Mouse (Mus musculus): Measurements from ENCODE around the gene Igflr1. TPM values are rescaled to one million over a fixed set of nuclear protein-coding genes. Genes with fewer than 3 reads are reported as not detected.

Gene Igflr1
- polyA plus RNA-seq (2017; shearing (Covaris generic)), result 100 to 1,000 TPM; 210 to 244 TPM

GRCm38 (mm10) chr7:30564970-30565571, at the start of gene Igflr1:
Gene Igflr1 (plus strand): TSS chr7:30565427.
- ATAC-seq, result peak; percentile 50

GRCm38 (mm10) chr7:30518325-30518724, 46.9 kb upstream of the Igflr1 start:
- ATAC-seq, result no peak

GRCm38 (mm10) chr7:30520396-30520795, 44.8 kb upstream of the Igflr1 start:
- ATAC-seq, result no peak

GRCm38 (mm10) chr7:30520856-30521255, 44.4 kb upstream of the Igflr1 start:
- ATAC-seq, result no peak

GRCm38 (mm10) chr7:30522871-30523270, 42.4 kb upstream of the Igflr1 start:
- no peak for ATAC-seq

GRCm38 (mm10) chr7:30524487-30524886, 40.7 kb upstream of the Igflr1 start:
- no peak for ATAC-seq

- no peak for ATAC-seq
Observed at GRCm38 (mm10) chr7:30525954-30526353, 39.3 kb upstream of the Igflr1 start.

GRCm38 (mm10) chr7:30526399-30526798, 38.8 kb upstream of the Igflr1 start:
- no peak for ATAC-seq

- ATAC-seq, result no peak
Observed at GRCm38 (mm10) chr7:30526981-30527380, 38.2 kb upstream of the Igflr1 start.

- no peak for ATAC-seq
Observed at GRCm38 (mm10) chr7:30531291-30531815, 33.9 kb upstream of the Igflr1 start.

GRCm38 (mm10) chr7:30532931-30533330, 32.3 kb upstream of the Igflr1 start:
- no peak for ATAC-seq

GRCm38 (mm10) chr7:30533941-30534632, 31.1 kb upstream of the Igflr1 start:
- no peak for ATAC-seq

- ATAC-seq, result peak; percentile 95
Observed at GRCm38 (mm10) chr7:30534633-30535577, 30.3 kb upstream of the Igflr1 start, which contains the start of gene Arhgap33. Gene Arhgap33 (minus strand): TSS chr7:30535060.

- ATAC-seq, result no peak
Observed at GRCm38 (mm10) chr7:30540572-30540971, 24.7 kb upstream of the Igflr1 start.

GRCm38 (mm10) chr7:30544327-30544726, 20.9 kb upstream of the Igflr1 start:
- ATAC-seq, result no peak

GRCm38 (mm10) chr7:30549880-30550279, 15.3 kb upstream of the Igflr1 start:
- no peak for ATAC-seq

- no peak for ATAC-seq
Observed at GRCm38 (mm10) chr7:30550603-30551002, 14.6 kb upstream of the Igflr1 start.

- peak; percentile 67 for ATAC-seq
Observed at GRCm38 (mm10) chr7:30551445-30552101, 13.7 kb upstream of the Igflr1 start.

GRCm38 (mm10) chr7:30552102-30553020, 12.9 kb upstream of the Igflr1 start, which contains the start of the genes Hspb6 and Proser3:
Gene Hspb6 (plus strand): TSS chr7:30552178.
Gene Proser3 (minus strand): TSS chr7:30552299.
- peak; percentile 92 for ATAC-seq

GRCm38 (mm10) chr7:30553021-30553589, 12.1 kb upstream of the Igflr1 start:
- ATAC-seq, result no peak

Measured in CD4-positive, CD25-positive, alpha-beta regulatory T cell, adult 4 months (primary cell).